Mouse (Mus musculus) forebrain, embryonic 15.5 days (tissue): ENCODE results near the gene Olfr679. TPM values are rescaled to one million over a fixed set of nuclear protein-coding genes. Genes with fewer than 3 reads are reported as not detected.
"Not testable (repeated sequence)": the region's sequence is repeated elsewhere in the genome, so short reads cannot be mapped to it uniquely, and the experiment has no call there.

ENCODE experiments used
- ATAC-seq: fragments of 200-750 bp; cut with Nextera tagmentation; replicated peaks from 2 replicates; pipeline ENCODE4 v1.8.0; 2017; ENCODE audit warnings: mild to moderate bottlenecking, moderate TSS enrichment, moderate library complexity
- H3K27ac ChIP-seq: fragments of 300-500 bp; sonication (generic); replicated peaks from 2 replicates; pipeline ENCODE4 v1.5.1; 2015; ENCODE audit warnings: mild to moderate bottlenecking, inconsistent platforms
- H3K27me3 ChIP-seq: fragments of 300-500 bp; sonication (generic); 2 replicates; pipeline ENCODE4 v1.6.1; 2015; ENCODE audit warnings: inconsistent platforms
- H3K36me3 ChIP-seq: fragments of 300-500 bp; sonication (generic); 2 replicates; pipeline ENCODE4 v1.6.1; 2015; ENCODE audit warnings: mild to moderate bottlenecking, inconsistent platforms
- H3K4me1 ChIP-seq: fragments of 300-500 bp; sonication (generic); 2 replicates; pipeline ENCODE4 v1.6.1; 2015; ENCODE audit warnings: inconsistent platforms
- H3K4me2 ChIP-seq: fragments of 300-500 bp; sonication (generic); replicated peaks from 2 replicates; pipeline ENCODE4 v1.6.1; 2015; ENCODE audit warnings: mild to moderate bottlenecking, inconsistent platforms
- H3K4me3 ChIP-seq: fragments of 300-500 bp; sonication (generic); 2 replicates; pipeline ENCODE4 v1.5.1; 2015; ENCODE audit warnings: mild to moderate bottlenecking, inconsistent platforms
- H3K9ac ChIP-seq: fragments of 300-500 bp; sonication (generic); replicated peaks from 2 replicates; pipeline ENCODE4 v1.6.1; 2015; ENCODE audit warnings: mild to moderate bottlenecking, inconsistent platforms
- H3K9me3 ChIP-seq: fragments of 300-500 bp; sonication (generic); 2 replicates; pipeline ENCODE4 v1.6.1; 2016; ENCODE audit warnings: inconsistent platforms
- WGBS: fragments of 180-500 bp; shearing (Covaris S2); methylation state at CpG from one replicate; pipeline ENCODE4 v1.1.7; 2015; ENCODE audit warnings: mixed read lengths; 5-methylcytosine and 5-hydroxymethylcytosine counted together
- polyA plus RNA-seq: library from polyadenylated mRNA; unstranded; fragments of >200 nt; fragmentation: Nextera tagmentation; extraction: Ambion mirVana; gene quantifications from 2 replicates; pipeline ENCODE4 v1.2.1, GENCODE M21; 2015

Gene Olfr679
- not detected in 2 replicates for polyA plus RNA-seq

- 65% methylated on average over 1 of the region's 1 CpGs for WGBS
- Histone ChIP-seq H3K4me2 (no peak within 1 kb of the TSS), H3K27me3 (no peaks in the 10 kb centered on the region), H3K36me3 (no peaks in the 10 kb centered on the region), H3K4me3 (no peak within 1 kb of the TSS), H3K9ac (no peak within 1 kb of the TSS), H3K4me1 (no peaks in the 10 kb centered on the region), H3K9me3 (no peaks in the 10 kb centered on the region), H3K27ac (no peak within 1 kb of the TSS)
- ATAC-seq = no peak
Measured at GRCm38 (mm10) chr7:105080905-105081304, at the start of gene Olfr679. TSS of gene Olfr679 (plus strand) at chr7:105081205.

GRCm38 (mm10) chr7:105032398-105032797 lies 48.6 kb upstream of the Olfr679 start, which contains the start of gene Olfr676:
TSS of gene Olfr676 (plus strand) at chr7:105032698.
- Histone ChIP-seq H3K4me2 (no peak within 1 kb of the TSS), H3K9me3 (no peaks in the 10 kb centered on the region), H3K4me1 (no peaks in the 10 kb centered on the region), H3K4me3 (no peak within 1 kb of the TSS), H3K36me3 (no peaks in the 10 kb centered on the region), H3K27ac (no peak within 1 kb of the TSS), H3K9ac (no peak within 1 kb of the TSS), H3K27me3 (no peaks in the 10 kb centered on the region)
- ATAC-seq = no peak

DNA sequence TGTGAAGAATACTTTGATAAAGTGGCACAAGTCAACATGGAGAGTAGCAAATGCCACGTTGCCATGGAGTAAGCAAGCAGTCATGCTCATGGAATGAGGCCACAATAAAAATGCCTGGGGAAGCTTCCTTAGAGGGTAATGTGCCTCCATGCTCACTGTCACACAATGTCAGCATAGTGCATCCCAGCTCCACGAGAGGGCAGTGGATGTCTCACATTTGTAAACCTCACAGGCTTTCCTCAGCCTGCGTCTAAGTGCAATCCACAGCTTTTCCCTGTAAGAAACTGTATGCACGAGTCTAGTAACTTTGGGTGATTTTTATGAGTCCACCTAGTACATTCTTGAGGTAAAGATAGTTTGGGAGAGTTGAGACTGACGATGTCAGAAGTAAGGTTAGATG lies 47.2 kb upstream of the Olfr679 start:
- 60% methylated on average over 5 of the region's 5 CpGs for WGBS

GRCm38 (mm10) chr7:105058951-105059350 lies 22.1 kb upstream of the Olfr679 start:
- Histone ChIP-seq H3K4me2 (no peak overlapping the region), H3K9me3 (no peaks in the 10 kb centered on the region), H3K27me3 (no peaks in the 10 kb centered on the region), H3K4me3 (no peak overlapping the region), H3K27ac (no peak overlapping the region), H3K36me3 (no peaks in the 10 kb centered on the region), H3K9ac (no peak overlapping the region), H3K4me1 (no peaks in the 10 kb centered on the region)
- no peak for ATAC-seq

More for the DNA sequence above, 47.2 kb upstream of the Olfr679 start:
- H3K9ac ChIP-seq, H3K27ac ChIP-seq, H3K36me3 ChIP-seq, H3K9me3 ChIP-seq, ATAC-seq, H3K27me3 ChIP-seq, H3K4me1 ChIP-seq, H3K4me2 ChIP-seq, H3K4me3 ChIP-seq: not testable (repeated sequence)

GRCm38 (mm10) chr7:105064175-105064574 lies 16.8 kb upstream of the Olfr679 start, which contains the start of gene Olfr678:
TSS of gene Olfr678 (plus strand) at chr7:105064475.
- Histone ChIP-seq H3K27ac (no peak within 1 kb of the TSS), H3K36me3 (no peaks in the 10 kb centered on the region), H3K4me1 (no peaks in the 10 kb centered on the region), H3K27me3 (no peaks in the 10 kb centered on the region), H3K9me3 (no peaks in the 10 kb centered on the region), H3K4me2 (no peak within 1 kb of the TSS), H3K9ac (no peak within 1 kb of the TSS), H3K4me3 (no peak within 1 kb of the TSS)
- no peak for ATAC-seq
- WGBS = 91% methylated on average over 1 of the region's 1 CpGs

DNA sequence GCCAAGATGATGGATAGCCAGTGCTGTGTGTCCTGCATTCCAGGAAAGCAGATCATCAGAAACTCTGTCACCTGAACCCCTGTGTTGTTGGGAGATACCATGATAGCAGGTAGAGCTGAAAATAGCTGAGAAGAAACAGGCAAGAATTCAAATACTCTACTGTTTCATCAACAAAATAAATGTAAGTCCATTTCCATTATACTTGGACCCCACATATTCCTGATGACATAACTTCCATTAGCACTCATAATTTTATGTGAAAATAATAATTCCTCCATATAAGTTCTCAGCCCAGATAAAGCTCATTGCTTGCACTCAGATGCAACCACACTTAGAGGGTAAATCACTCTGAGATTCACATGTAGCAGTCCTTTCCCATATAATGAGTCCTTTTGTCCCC lies 11.7 kb downstream of the Olfr679 start, which contains the start of gene Olfr680-ps1:
TSS of gene Olfr680-ps1 (minus strand) at position 101 of the 400 bp plus-strand sequence.
- not testable (repeated sequence) for H3K9ac ChIP-seq, H3K27me3 ChIP-seq, H3K9me3 ChIP-seq, ATAC-seq, H3K4me2 ChIP-seq, H3K36me3 ChIP-seq, H3K27ac ChIP-seq, H3K4me1 ChIP-seq, H3K4me3 ChIP-seq

DNA sequence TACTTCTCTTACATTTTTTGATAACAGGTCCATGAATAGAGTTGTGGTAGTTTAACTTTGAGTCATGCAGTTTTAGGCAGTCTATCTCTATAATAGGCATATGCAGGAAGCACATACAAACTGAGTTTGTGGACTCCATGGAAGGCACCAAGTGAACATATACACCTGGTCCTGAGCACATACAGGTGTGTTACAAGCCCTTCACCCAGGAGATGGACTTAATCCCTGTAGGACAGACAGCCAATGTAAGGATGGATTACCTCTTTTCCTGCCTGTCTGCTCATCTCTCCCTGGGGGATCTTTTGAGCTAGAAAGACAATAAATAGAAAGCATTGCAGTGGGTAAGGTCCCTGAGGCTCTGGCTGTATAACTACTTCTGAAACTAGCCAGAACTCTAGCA lies 35.5 kb downstream of the Olfr679 start, which contains the start of gene Olfr681:
TSS of gene Olfr681 (plus strand) at position 301 of the 400 bp plus-strand sequence.
- no peaks in the 10 kb centered on the region for H3K36me3 ChIP-seq
- no peaks in the 10 kb centered on the region for H3K9me3 ChIP-seq
- H3K4me2 ChIP-seq = no peak within 1 kb of the TSS
- H3K4me3 ChIP-seq = no peak within 1 kb of the TSS
- H3K27me3 ChIP-seq = no peaks in the 10 kb centered on the region
- ATAC-seq = no peak
- no peak within 1 kb of the TSS for H3K27ac ChIP-seq
- no peak within 1 kb of the TSS for H3K9ac ChIP-seq
- no peaks in the 10 kb centered on the region for H3K4me1 ChIP-seq

Other genes starting within 250 kb of the Olfr679 start
- gene Usp17lb, start 238.6 kb upstream of the Olfr679 start, polyA plus RNA-seq = not detected in 2 replicates
- gene Usp17la, start 224.2 kb upstream of the Olfr679 start, polyA plus RNA-seq = not detected in 2 replicates
- gene Olfr665, start 203.2 kb upstream of the Olfr679 start, polyA plus RNA-seq = not detected in 2 replicates
- gene Olfr666, start 185.3 kb upstream of the Olfr679 start, polyA plus RNA-seq = not detected in 2 replicates
- not detected in 2 replicates for gene Olfr667, start 159.7 kb upstream of the Olfr679 start, polyA plus RNA-seq
- not detected in 2 replicates for gene Olfr668, start 153.1 kb upstream of the Olfr679 start, polyA plus RNA-seq
- not detected in 2 replicates for gene Olfr669, start 147.0 kb upstream of the Olfr679 start, polyA plus RNA-seq
- not detected in 2 replicates for gene Olfr670, start 118.6 kb upstream of the Olfr679 start, polyA plus RNA-seq
- gene Olfr671, start 102.1 kb upstream of the Olfr679 start, polyA plus RNA-seq = not detected in 2 replicates
- not detected in 2 replicates for gene Olfr672, start 79.2 kb upstream of the Olfr679 start, polyA plus RNA-seq
- gene Olfr675, start 52.7 kb upstream of the Olfr679 start, polyA plus RNA-seq = not detected in 2 replicates
- gene Olfr676, start 48.5 kb upstream of the Olfr679 start, polyA plus RNA-seq = not detected in 2 replicates
- gene Olfr677, start 29.8 kb upstream of the Olfr679 start, polyA plus RNA-seq = not detected in 2 replicates
- gene Olfr678, start 16.7 kb upstream of the Olfr679 start, polyA plus RNA-seq = not detected in 2 replicates
- not detected in 2 replicates for gene Olfr680-ps1, start 11.6 kb downstream of the Olfr679 start, polyA plus RNA-seq
- gene Olfr681, start 35.6 kb downstream of the Olfr679 start, polyA plus RNA-seq = not detected in 2 replicates
- gene Olfr683, start 65.8 kb downstream of the Olfr679 start, polyA plus RNA-seq = not detected in 2 replicates
- not detected in 2 replicates for gene Olfr684, start 82.4 kb downstream of the Olfr679 start, polyA plus RNA-seq
- not detected in 2 replicates for gene Olfr685, start 104.8 kb downstream of the Olfr679 start, polyA plus RNA-seq
- not detected in 2 replicates for gene Olfr686, start 126.3 kb downstream of the Olfr679 start, polyA plus RNA-seq
- not detected in 2 replicates for gene Olfr688, start 206.9 kb downstream of the Olfr679 start, polyA plus RNA-seq
- not detected in 2 replicates for gene Olfr689, start 230.0 kb downstream of the Olfr679 start, polyA plus RNA-seq